Mouse (Mus musculus) thymus, postnatal 4 days (tissue): ENCODE measurements around the gene Ddx60.
"Not testable (repeated sequence)": the region's sequence is repeated elsewhere in the genome, so short reads cannot be mapped to it uniquely, and the experiment has no call there.

ENCODE experiments used
- DNase-seq: peaks from one replicate; pipeline ENCODE4 v3.0.0; 2021

Ddx60 gene

DNA sequence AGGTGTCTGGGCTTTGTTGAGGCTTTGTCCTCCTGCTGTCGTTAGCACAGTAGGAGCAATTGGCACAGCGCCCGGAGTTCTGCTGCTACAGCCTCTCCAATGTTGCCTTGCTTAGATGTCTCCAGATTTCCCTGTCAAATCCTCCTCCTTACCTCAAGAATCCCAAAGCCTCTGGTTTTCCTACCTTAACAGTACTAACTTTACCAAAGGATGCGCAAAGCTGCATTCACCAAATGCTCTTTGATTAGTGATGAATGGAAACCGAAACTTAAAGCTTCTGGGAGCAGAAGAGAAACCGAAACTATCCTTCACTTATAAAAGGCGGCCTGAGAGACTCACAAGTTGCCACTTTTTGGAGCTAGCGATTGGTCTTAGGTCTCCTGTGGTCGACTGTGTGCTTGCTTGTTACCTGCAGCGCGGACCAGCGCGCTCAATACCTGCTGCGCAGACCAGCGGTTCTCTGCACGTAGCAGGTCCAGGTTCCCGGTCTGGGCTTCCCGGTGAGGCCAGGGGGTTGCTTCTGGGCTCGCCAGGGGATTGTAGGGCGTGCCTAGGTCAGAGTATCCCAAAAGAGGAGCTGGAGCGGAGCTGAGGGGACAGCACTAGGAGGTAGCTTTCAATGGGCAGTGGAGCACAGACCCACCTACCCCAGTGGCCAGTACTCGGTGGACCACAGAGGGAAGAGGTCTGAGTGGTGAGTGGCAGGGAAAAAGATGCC, at the start of gene Ddx60:
TSS of gene Ddx60 (plus strand) at position 311 of the 718 bp plus-strand sequence.
- peak; percentile 58 for DNase-seq

DNA sequence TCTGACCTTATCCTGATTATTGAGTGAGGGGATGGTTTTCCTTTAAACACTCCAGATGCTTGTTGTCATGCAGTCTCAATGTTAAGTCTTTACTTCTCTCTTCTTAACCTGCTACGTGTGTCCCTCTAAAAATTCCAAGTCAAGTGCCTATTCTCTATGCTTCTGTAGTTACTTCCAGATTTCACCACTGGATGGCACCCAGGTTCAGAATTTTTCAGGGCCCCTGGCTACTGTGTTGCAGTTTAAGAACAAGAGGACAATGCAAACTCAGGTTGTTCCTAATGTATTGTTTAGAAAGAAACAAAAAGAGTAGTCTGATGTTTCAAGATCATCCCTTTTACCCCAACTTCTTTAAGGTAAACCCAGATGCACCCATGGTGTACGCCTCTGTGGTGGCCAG, 33.8 kb upstream of the Ddx60 start:
- peak; percentile 26 for DNase-seq

DNA sequence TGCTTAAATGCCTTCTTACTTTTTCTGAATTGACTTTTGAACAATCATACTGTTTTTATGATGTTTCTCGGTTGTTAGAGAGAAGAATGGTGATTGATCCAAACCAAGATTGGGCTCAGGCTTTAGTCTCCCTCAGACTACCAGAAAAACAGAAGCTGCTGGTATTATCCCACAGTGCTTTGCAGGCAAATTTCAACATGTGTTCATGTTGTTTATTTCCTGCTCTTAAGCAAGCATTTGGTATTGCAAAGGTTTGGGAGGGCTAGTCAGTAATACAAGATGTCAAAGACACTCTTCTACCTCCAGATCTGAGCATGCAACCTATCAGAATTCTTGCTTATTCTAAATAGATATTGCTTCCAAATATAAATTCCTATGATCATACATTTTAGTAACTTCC, 31.1 kb upstream of the Ddx60 start:
- DNase-seq = no peak

DNA sequence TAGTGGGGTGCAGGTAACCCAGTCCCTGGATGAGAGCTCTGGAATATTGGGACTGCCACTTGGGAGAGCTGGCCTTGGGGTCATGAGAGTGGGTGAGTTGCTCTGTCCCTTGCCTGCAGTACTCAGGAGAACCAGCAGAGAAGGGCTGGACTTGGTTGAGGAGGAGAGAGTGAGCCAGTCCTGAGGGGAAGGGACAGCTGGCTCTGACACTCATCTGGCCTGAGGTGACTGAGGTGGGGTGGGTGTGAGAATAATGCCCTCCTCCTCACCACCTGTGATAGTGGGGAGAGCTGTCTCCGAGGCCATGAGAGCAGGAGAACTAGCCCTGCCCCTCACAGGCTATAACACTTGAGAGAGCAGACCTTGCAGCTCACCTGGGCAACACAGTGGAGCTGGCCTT, 30.5 kb upstream of the Ddx60 start:
- DNase-seq = no peak

DNA sequence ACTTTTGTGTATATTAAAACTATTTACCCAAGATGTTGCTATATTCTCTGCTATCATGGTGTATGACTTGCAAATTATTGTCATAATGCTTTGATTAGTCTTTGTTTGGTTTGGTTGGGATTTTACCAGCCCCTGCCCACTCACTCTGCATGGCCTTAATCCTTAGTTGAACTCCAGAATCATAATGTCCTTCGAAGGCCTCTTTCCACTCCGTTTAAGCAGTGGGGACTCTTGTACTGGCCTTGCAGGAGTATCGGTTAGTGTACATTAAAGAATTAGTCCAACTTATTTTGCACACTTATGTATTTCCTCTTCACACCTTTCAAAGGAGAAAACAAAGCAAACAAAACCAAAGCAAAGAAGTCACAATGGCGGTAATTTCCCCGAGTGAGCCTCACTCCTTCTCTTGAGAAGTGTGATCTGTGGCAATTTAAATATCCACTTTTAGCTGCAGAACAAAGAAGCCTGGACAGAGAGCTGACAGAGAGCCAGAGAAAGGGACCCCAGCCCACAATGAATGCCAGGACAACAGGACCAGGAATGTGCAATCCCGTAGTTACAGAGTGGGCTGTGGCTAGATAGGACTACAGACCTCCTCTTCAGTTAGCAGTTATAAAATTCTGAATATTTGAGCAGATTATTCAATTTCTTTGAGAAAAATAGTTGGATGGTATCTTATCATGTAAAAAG, 26.7 kb upstream of the Ddx60 start:
- no peak for DNase-seq

DNA sequence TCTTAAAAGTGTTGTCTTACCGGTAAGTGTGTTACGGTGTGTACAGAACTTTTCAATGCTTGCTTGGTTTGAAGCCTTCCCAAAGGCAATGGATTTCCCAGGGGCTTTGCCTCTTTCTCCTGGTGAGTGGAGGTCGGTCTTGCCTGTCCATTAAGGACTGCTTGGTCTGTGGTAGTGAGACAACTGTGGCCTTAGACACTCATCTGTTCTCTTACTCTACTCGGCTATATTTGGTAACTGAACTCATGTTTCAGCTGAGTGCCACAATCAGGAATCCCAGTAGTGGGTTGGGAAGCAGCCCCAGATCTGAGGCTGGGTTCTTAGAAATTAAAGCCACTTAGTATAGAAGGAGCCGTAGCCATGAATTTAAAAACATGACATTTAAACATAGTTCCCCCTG, 25.4 kb upstream of the Ddx60 start, which contains the start of gene Palld:
TSS of gene Palld (minus strand) at position 170 of the 400 bp plus-strand sequence.
- no peak for DNase-seq

DNA sequence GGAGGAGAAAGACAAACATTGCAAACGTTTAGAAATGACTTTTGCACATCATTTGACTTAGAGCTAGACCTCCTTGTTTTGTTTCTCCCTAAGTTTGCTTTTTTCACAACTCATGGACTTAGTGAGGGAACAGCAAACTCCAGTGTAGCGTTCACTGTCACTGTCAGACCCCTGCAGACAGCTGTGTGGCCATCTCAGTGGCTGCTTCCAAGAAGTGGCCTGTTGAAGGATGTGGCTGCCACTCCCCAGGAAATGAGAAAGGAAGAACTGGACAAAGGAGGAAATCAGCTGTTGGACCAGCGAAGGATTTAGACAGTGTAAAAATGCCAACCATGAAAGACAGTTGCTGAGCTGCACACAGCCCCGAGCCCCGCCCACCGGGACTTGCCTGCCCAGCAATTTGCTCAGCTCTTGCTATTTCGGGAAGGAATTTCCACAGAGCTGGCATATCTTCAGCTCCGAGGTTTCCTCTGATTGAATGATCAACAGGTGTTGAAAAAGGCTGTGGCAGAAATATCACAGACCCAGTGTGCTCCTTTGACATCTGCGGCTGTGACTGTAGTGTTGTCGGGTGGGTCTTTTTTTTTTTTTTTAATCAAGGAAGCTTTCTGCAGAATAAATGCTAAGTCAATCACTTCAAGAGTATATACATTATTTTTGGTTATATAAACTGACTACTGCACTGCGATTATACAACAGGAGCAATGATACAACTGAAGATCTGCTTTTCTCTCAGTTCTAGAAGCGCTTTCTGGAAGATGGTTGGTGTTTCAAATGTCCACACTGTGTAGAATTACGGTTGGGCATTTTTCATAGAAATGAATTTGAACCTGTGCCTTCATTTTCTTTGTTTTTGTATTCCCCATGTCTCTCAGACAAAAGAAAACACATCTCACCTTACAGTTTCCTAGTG, 19.3 kb upstream of the Ddx60 start:
- DNase-seq = no peak

DNA sequence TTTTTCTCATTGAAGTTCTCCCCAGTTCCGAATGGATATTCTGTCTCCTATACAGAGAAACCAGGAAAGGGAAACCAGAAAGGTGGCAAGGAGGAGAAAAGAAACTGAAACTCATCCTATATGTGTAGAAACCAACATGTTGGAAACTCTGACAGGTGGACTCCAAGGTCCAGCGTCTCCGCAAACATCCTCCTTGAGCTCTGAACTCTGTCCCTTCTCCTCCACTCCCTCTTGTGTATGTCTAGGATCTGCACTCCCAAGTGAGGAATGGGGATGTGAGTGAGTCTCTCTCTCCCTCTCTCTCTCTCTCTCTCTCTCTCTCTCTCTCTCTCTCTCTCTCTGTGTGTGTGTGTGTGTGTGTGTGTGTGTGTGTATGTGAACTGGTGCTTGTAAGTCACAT, 18.6 kb upstream of the Ddx60 start:
- DNase-seq = no peak

DNA sequence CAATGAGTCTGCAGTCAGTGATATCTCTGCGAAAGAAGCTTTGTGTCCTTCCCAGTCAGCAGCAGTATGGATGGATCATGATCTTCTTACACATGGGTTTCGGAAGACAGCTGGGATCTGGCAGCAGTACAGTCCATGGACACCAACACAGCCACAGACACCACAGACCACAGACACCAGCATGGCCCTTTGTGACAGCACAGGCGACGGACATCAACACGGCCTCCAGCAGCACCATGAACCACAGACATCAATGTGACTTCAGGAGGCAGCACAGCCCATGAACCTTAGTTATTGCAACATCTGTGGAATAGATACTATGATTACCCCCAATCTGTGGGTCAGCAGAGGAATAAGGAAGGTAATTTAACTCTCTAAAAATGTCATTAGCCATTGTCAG, 15.1 kb upstream of the Ddx60 start:
- no peak for DNase-seq

DNA sequence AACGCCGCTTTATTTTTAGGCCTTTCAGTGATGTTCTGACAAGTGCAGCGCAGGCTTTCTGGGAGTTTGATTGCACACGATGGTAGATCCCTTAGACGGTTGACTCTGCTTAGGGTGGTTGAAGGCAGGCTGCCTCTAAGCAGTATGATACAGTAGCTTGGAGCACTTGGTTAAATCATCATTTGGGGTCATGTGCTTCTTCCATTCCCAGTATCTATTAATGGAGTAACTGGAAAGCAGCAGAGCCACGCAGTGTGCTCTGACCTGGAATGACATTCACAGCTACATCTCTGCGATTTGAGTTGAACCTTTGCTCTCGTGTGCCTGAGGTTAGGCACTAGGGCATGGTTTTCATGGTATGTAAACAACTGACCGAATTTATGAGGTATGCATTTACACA, 13.9 kb upstream of the Ddx60 start:
- DNase-seq = no peak

DNA sequence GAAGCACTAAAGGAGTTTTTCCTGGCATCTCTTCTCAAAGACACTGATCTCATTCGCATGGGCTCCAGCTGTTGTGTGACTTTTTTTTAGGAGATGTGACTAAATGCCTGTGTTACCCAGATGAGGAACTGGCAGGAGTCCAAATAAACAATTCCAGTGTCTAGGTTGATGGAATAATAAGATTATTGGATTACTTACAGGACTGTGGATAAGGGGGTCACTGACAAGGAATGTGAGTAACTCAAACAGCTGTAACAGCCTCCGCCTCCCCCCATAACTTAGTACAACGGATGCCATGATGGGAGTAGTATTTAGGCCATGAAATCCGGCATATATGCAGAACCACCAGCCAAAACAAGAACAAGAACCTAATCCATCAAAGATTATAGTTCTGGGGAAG, 10.6 kb upstream of the Ddx60 start:
- DNase-seq = no peak

DNA sequence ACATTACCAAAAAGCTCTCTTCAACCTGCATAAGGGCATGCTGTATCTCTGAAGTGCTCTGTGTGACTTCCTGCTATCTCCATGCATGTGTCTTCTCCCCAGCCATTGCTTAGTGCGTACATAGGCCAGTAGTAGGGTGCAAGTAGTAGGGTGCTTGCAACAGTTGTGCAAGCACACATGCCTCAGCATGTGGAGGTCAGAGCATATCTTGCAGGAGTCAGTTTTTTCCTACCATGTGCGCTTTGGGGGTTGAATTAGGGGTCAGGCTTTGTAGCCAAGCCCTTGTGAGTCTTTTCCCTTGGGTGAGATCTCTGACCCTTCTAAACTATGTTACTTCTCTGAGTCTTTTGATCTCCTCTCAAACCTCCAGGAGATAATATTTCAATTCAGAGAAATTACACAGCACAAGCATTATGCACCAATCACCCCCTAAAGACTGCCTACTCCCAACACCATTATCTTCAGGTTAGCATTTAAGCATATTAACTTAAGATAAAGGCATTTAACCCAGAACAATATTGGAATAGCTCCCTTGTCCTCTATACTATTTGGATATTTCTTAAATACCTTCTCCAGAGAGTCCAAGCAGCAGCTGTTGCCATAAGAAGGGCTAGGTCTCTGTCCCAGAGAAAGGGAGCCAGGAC, 8.6 kb upstream of the Ddx60 start:
- DNase-seq = no peak

DNA sequence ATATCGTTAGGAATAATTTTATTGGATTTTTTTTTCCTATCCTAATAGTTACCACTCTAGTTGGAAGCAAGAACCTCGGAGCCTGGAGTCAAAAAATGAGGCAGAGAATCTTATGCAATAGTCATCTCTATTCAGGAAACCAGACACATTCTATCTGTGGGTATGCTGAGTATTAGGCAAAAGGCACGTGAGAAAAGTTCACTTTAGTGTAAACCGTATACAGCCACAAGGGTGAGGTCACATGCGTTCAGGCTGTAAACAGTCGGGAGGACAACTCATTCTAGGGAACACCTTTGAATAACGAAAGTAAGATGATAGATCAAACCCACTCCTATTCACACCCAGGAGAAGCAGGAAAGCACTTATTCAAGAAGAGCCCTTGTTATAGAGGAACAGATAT, 7.5 kb upstream of the Ddx60 start:
- DNase-seq = no peak

DNA sequence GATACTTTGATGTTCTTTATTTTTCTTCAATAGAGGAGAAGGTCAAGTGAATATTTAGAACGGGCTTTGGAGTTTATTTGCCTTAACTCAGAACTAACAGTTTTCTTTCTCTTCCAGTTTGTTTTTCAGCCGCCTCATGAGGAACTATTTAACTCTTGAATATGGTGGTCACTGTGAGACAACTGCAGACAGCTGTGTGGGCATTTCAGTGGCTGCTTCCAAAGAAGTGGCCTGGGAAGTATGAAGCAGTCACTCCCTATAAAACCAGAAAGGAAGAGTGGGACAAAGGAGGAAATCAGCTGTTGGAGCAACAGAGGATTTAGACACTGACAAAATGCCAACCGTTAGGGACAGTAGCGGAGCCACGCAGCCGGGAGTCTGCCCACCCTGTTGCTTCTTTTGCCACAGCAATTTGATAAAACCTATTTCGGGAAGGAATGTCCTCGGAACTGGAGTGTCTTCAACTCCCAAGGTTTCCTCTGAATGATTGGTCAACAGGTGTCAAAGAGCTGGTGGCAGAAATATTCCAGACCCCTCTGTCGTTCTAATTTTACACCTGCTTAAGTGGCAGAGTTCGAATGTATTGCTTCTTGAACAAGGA, 6.3 kb upstream of the Ddx60 start:
- DNase-seq = no peak

DNA sequence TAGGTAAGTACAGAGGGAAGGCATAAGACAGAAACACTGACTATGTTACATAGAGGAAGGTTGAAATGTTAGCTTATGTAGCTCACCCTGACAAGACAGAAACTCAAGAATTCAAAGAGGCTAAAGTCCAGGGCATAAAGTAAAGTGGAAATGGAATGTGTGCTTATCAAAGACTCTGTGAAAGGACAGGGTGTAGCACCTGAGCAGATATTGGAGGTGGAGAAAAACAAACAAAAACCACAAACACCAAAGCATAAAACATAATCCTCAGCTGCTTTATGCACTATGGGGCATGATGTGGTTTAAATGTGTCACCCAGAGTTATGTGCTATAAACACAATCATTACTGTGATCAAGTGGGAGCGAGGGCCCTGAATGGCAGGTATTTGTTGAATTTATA, 3.4 kb upstream of the Ddx60 start:
- DNase-seq = no peak

DNA sequence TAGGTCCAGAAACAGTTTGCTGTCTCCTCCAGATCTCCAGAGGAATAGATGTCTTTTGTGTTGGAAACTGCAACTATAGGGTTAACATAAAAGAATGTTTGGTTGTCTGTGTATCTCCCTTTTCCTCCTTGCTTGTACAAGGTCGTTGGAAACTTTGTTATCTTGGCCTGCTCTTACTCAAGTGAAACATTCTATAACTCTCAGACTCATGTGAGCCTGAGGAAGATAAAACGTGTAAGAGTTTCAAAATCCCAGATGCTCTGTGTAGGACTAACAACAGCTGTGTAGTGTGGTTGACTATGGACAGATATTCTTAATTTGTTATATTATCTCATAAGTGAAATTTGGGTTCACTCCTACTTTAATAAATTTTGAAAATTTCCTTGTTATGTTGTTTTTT, 5.4 kb downstream of the Ddx60 start:
- no peak for DNase-seq

DNA sequence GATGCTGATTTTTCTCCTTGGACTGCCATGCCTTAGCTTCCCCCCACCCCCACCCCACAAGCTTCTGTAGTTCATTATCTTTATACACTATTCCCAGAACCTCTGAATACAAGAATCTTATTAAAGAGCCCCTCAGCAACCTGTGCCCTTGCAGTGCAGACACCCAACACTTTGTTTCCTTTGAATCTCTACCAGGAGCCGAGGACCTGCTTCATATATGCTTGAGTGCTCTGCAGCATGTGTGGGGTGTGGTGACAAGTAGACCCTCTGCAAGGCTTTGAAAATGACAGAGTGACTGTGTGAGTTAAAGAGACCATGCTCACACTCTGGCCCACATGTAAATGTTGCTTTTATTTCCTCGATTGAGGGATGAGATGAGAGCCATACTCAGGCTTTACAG, 9.7 kb downstream of the Ddx60 start:
- DNase-seq = no peak

DNA sequence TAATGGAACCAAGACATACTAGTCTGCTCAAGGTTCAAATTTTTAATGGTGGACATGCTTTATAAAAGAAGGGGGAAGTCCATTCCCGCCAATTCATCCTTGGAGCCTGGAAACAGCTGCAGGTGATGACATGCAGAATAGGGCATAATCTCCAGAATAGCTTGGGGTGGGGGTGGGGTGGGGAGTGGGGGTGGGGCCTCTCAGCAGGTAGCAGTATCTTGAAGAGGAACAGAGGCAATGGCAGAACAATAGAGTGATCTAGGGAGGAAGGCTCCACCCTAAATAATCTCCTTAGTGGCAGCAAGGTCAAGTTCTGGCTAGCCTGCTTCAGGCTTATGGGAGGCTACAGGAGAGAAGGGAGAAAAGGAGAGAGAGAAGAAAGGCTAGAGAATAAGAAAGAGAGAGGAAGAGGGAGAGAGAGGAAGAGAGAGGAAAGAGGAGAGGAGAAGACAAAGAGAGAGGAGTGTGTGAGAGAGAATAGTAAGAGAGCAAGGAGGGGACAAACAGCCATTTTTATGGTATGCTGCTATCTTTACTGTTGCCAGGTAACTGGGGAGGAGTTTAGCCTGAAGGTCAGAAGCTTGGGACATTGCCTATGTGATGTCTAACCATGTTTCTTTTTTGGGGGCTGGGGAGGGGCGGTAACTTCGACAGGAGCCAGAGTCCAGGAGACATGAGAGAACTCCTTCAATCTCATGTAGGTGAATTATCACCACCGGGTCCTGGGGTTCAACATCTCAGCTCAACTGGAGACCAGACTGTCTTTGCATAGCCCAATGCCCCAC, 36.9 kb downstream of the Ddx60 start:
- not testable (repeated sequence) for DNase-seq

DNA sequence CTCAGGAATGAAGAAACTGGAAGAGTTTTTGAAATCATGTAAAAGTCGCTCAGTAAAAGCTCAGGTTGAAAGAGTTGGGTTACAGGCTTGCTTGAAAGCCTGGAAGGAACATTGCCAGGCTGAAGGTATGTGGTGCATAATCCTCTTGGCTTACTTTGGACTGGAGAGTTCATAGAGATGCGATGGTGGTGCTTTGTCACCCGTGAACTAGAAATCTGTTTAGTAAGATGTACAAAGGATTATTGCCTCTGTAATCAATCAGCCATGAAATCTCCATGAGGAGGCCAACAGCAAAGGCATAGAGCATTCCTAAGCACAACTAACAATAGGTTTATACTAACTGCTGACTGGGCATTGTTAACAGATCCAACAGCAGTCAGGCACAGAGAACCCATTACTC, 41.7 kb downstream of the Ddx60 start:
- DNase-seq = no peak

DNA sequence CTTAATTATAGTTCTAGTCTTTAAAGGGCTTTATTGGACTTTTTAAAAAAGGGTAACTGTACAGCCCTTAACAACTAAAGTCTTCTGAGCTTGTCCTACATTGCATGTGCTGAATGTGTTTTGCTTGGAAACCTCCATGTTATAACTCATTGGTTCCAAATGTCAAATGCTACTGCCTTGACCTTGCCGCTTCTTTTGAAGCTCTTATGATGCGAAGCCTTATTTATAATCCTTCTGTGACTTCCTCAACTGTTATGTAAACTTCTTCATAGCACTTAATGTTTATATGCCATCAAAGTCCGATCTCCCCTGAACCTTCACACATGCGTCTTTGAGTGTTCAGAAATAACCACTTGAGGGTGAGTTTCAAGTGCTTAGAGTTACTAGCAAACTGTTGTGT, 57.1 kb downstream of the Ddx60 start:
- DNase-seq = no peak

DNA sequence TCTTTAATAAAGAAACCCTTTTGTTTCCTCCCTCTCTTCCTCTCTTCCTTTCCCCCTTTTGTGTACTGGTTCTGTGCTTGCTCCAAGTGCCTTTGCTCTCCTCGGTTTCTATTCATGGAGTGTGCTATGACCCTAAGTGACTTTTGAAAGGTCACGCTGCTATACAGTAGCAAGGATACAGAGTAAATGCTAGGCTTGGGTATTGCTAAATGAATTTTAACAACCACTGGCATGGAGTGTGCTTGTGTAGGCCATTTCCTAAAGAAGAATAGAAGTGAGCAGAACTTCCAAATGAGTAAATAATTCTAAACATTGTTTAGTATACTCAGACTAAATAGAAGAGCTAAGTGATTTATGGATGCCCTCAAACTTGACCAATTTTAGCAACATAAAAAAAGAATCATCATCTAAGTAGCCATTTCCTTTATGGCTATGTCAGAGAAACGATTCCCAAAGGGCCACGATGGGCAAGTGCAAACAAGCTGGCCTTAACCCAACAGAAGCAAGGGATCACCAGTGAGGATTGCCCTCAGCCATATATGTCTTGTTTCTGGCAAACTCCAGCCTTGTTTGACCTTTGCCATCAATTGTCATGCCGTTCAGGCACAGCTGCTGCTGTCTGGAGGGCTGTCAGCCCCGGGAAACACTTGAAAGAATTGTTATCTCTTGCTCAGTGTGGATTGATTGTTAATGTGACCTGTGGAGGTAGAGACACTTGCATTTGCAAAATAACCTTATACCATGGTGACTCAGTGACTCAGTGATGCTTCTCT, 58.0 kb downstream of the Ddx60 start:
- DNase-seq = no peak
